Mouse (Mus musculus) brain, embryonic 14.5 days (tissue): ENCODE data around the gene Fam71f2. TPM values are rescaled to one million over a fixed set of nuclear protein-coding genes. Genes with fewer than 3 reads are reported as not detected.

Experiments used
- DNase-seq: peaks from one replicate; pipeline ENCODE4 v3.0.0-alpha.2; 2011; ENCODE audit warnings: low read depth
- CTCF ChIP-seq: fragments of 200-500 bp; IDR thresholded peaks from 2 replicates; pipeline ENCODE4 v1.5.1; 2012; ENCODE audit warnings: inconsistent platforms, mild to moderate bottlenecking, moderate library complexity, borderline replicate concordance; ENCODE audit not compliant: insufficient read depth, insufficient read length; ENCODE audit errors: extremely low read depth
- POLR2A ChIP-seq: fragments of 200-500 bp; IDR thresholded peaks from 2 replicates; pipeline ENCODE4 v1.6.1; 2012; ENCODE audit warnings: mild to moderate bottlenecking, inconsistent platforms, borderline replicate concordance; ENCODE audit not compliant: poor library complexity, insufficient read depth, insufficient read length, severe bottlenecking; ENCODE audit errors: extremely low read depth
- polyA plus RNA-seq: library from polyadenylated mRNA; depleted of rRNA; stranded (reverse); fragments of >200 nt; gene quantifications from 2 replicates; pipeline ENCODE4 v1.2.3, GENCODE M21; 2012; rRNA removed

Fam71f2 gene
- polyA plus RNA-seq = 1.5 and 3.1 TPM in 2 replicates

GRCm38 (mm10) chr6:29279293-29279692 lies at the start of gene Fam71f2:
TSS of gene Fam71f2 (plus strand) at chr6:29279593.
- no peak for DNase-seq
- TF ChIP-seq POLR2A (no peak), CTCF (no peak)

GRCm38 (mm10) chr6:29230386-29230785 lies 49.0 kb upstream of the Fam71f2 start:
- no peak for DNase-seq
- TF ChIP-seq POLR2A (no peak), CTCF (no peak)

- no peak for TF ChIP-seq POLR2A
- TF ChIP-seq CTCF = no peak
- no peak for DNase-seq
These were observed 47.6 kb upstream of the Fam71f2 start for GRCm38 (mm10) chr6:29231799-29232198.

- no peak for DNase-seq
- TF ChIP-seq POLR2A (no peak), CTCF (no peak)
These were observed 47.1 kb upstream of the Fam71f2 start for GRCm38 (mm10) chr6:29232321-29232720.

GRCm38 (mm10) chr6:29233710-29234109 lies 45.7 kb upstream of the Fam71f2 start:
- TF ChIP-seq CTCF = no peak
- TF ChIP-seq POLR2A = no peak

GRCm38 (mm10) chr6:29234272-29234671 lies 45.1 kb upstream of the Fam71f2 start:
- TF ChIP-seq CTCF (peak; percentile 62), POLR2A (no peak)
- DNase-seq = peak; percentile 35

More at GRCm38 (mm10) chr6:29233710-29234109, 45.7 kb upstream of the Fam71f2 start:
- DNase-seq = no peak

GRCm38 (mm10) chr6:29240806-29241205 lies 38.6 kb upstream of the Fam71f2 start:
- DNase-seq = peak; percentile 63

GRCm38 (mm10) chr6:29241697-29242096 lies 37.7 kb upstream of the Fam71f2 start:
- no peak for TF ChIP-seq POLR2A
- 0 out of 2 replicates have a peak, but pooled peaks have one; percentile 1 for TF ChIP-seq CTCF
- no peak for DNase-seq

More at GRCm38 (mm10) chr6:29240806-29241205, 38.6 kb upstream of the Fam71f2 start:
- TF ChIP-seq CTCF = peak; percentile 62
- TF ChIP-seq POLR2A = no peak

GRCm38 (mm10) chr6:29242265-29242664 lies 37.1 kb upstream of the Fam71f2 start:
- no peak for TF ChIP-seq CTCF
- TF ChIP-seq POLR2A = no peak
- peak; percentile 14 for DNase-seq

- TF ChIP-seq POLR2A (no peak), CTCF (no peak)
- no peak for DNase-seq
These were observed 33.9 kb upstream of the Fam71f2 start for GRCm38 (mm10) chr6:29245272-29246120.

GRCm38 (mm10) chr6:29246183-29246582 lies 33.2 kb upstream of the Fam71f2 start:
- DNase-seq = no peak
- TF ChIP-seq CTCF = no peak
- TF ChIP-seq POLR2A = no peak

GRCm38 (mm10) chr6:29246585-29246984 lies 32.8 kb upstream of the Fam71f2 start:
- TF ChIP-seq CTCF (no peak), POLR2A (no peak)
- no peak for DNase-seq
